Mouse (Mus musculus): ENCODE measurements at regions not wholly inside any gene's neighbourhood (a gene's known extent, or its start where the extent isn't known, plus 50 kb on each side); places are given as distances from the start of the nearest gene placed in this dataset.

DNA sequence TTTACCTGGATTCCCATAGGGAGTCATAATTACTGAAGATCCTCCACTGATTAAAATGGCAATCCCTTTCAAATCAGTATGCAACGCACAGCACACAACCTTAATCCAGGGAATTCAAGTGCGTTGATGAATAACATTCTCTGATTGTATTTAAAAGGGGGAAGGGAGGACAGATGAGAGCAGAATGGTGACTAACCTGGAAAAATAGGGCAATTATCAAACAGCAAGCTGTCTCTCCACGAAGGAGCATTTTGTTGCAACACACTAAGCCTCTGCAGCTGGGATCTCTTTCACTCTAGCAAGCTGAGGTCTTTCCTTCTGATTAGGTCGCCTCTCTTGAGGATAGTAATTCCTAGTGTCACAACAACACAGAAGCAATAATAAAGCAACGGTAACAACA lies 501.5 kb downstream of the Tusc1 start:
- no peaks in the 10 kb centered on the region for H3K9me3 ChIP-seq (replicated peaks)
- no peak overlapping the region for H3K4me2 ChIP-seq
- H3K27ac ChIP-seq (ENCODE audit: poor library complexity, severe bottlenecking) = no peak overlapping the region
- no peak overlapping the region for H3K4me3 ChIP-seq
- no peaks in the 10 kb centered on the region for H3K4me1 ChIP-seq (replicated peaks)
- H3K27me3 ChIP-seq (replicated peaks) = no peaks in the 10 kb centered on the region
- WGBS = 66% methylated on average over 5 of the region's 5 CpGs
- H3K9ac ChIP-seq = no peak overlapping the region
- no peaks in the 10 kb centered on the region for H3K36me3 ChIP-seq
- ATAC-seq (ENCODE audit: insufficient number of reproducible peaks, low FRiP score) = no peak

DNA sequence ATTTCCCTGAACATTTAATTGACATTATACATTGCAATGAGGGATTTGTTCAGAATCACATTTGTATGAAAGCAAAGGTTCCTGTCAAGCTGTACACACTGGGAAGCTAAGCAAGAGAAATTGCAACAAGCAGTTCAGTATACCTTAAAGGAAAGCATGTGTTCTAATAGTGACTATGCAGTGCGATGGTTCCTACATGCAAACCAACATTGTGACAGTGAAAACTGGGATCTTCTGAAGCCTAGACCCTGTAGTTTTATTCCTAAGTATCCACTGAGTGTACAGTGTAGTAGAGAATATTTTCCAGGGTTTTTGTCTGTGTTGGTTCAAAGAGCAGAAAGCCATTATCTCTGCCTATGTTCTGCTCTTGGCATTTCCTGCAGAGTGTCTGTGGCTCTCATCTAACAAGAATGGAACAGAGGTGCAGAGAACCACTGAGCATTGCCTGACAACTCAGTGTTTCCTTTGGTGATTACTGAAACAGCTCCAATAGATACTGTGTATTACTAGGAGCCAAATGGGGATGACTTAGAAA lies 504.1 kb downstream of the Tusc1 start:
- no peaks in the 10 kb centered on the region for H3K36me3 ChIP-seq
- H3K27me3 ChIP-seq (replicated peaks) = no peaks in the 10 kb centered on the region
- no peak overlapping the region for H3K4me3 ChIP-seq
- no peak overlapping the region for H3K9ac ChIP-seq
- ATAC-seq (ENCODE audit: insufficient number of reproducible peaks, low FRiP score) = peak; percentile 72; the same call in 1 of the 2 replicates
- WGBS = 70% methylated on average over 1 of the region's 1 CpGs
- H3K27ac ChIP-seq (ENCODE audit: poor library complexity, severe bottlenecking) = no peak overlapping the region
- H3K4me1 ChIP-seq (replicated peaks) = no peaks in the 10 kb centered on the region
- no peak overlapping the region for H3K4me2 ChIP-seq
- no peaks in the 10 kb centered on the region for H3K9me3 ChIP-seq (replicated peaks)

DNA sequence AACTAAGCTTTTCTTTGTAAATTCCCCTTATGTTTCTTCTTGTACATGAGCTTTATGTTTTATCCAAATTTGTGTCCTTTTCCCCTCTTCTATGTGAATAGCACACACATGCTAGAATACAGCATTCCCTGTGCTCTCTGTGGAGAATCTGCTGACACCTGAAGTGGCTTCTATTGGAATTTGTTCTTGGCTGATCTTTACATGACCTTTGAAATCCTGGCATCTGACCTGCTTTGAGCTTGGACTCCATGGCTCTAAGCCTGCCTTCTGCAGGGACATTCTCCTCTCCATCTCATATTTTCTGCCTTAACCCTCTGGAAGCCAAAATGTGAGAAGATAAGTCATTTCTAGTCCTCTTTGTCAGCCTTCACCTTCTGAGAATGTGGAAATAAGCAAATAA lies 507.5 kb downstream of the Tusc1 start:
- no peaks in the 10 kb centered on the region for H3K9me3 ChIP-seq (replicated peaks)
- H3K4me1 ChIP-seq (replicated peaks) = no peaks in the 10 kb centered on the region
- H3K9ac ChIP-seq = no peak overlapping the region
- no peak overlapping the region for H3K4me3 ChIP-seq
- ATAC-seq (ENCODE audit: insufficient number of reproducible peaks, low FRiP score) = no peak
- no peak overlapping the region for H3K27ac ChIP-seq (ENCODE audit: poor library complexity, severe bottlenecking)
- H3K4me2 ChIP-seq = no peak overlapping the region
- no peaks in the 10 kb centered on the region for H3K27me3 ChIP-seq (replicated peaks)
- H3K36me3 ChIP-seq = no peaks in the 10 kb centered on the region

DNA sequence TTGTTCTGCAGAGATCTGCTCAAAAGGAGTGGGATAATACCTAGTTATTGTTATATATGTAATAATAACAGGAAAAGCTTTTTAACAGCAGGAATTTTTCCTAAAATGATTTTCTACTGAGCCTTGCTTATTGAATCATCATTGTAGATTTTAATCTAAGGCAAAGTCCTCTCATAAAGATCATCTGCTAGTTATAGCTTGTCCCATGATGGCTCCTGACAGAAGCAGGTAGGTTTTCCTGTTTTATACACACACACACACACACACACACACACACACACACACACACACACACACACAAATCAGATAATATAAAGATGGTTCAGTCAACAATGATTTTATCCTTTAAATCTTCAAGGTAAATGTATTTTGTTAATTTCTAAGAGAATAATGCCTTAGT lies 507.9 kb downstream of the Tusc1 start:
- ATAC-seq (ENCODE audit: insufficient number of reproducible peaks, low FRiP score) = no peak
- Histone ChIP-seq H3K9me3 (replicated peaks) (no peaks in the 10 kb centered on the region), H3K4me2 (no peak overlapping the region), H3K36me3 (no peaks in the 10 kb centered on the region), H3K4me1 (replicated peaks) (no peaks in the 10 kb centered on the region), H3K27me3 (replicated peaks) (no peaks in the 10 kb centered on the region), H3K9ac (no peak overlapping the region), H3K4me3 (no peak overlapping the region), H3K27ac (ENCODE audit: poor library complexity, severe bottlenecking) (no peak overlapping the region)

DNA sequence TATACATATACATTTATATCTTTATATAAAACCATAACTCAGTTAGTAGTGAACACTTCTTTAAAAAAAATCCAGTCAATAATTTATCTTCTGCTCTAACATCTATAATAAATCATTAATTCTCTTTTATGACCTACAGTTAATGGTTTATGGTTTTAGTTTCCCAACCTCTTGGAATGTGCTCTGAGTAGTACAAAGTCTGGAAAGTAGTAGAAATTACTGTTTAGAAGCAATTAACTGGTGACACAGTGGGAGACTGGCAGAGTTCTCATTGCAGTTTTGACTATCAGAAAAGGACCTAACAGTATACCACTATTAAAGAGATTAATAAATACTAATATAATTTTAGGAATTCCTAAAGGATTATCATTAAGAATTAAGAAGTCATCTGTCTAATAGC lies 508.3 kb downstream of the Tusc1 start:
- Histone ChIP-seq H3K9ac (no peak overlapping the region), H3K4me2 (no peak overlapping the region), H3K4me3 (no peak overlapping the region), H3K27ac (ENCODE audit: poor library complexity, severe bottlenecking) (no peak overlapping the region), H3K27me3 (replicated peaks) (no peaks in the 10 kb centered on the region), H3K36me3 (no peaks in the 10 kb centered on the region), H3K4me1 (replicated peaks) (no peaks in the 10 kb centered on the region), H3K9me3 (replicated peaks) (no peaks in the 10 kb centered on the region)
- ATAC-seq (ENCODE audit: insufficient number of reproducible peaks, low FRiP score) = no peak

DNA sequence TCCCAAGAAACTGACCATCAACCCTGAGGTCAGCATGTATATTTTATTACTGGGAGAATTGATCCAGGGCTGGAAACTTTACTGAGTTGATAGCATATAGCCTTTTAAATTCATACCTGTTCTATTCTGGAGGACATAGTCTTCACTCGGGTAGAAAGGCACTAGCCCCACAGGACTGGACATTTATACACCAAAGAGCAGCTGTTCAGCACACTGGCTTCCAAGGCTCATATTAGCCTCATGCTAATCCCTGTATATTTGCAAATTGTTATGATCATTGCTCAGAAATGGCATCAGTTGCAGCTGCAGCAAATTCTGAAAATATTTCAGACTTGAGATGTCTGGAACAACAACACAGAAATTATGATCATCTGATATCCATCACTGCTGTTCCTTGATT lies 547.2 kb downstream of the Tusc1 start:
- ATAC-seq (ENCODE audit: insufficient number of reproducible peaks, low FRiP score) = no peak
- no peak overlapping the region for H3K9ac ChIP-seq
- H3K4me2 ChIP-seq = no peak overlapping the region
- no peaks in the 10 kb centered on the region for H3K4me1 ChIP-seq (replicated peaks)
- no peak overlapping the region for H3K4me3 ChIP-seq
- no peaks in the 10 kb centered on the region for H3K9me3 ChIP-seq (replicated peaks)
- H3K27ac ChIP-seq (ENCODE audit: poor library complexity, severe bottlenecking) = no peak overlapping the region
- 86% methylated on average over 1 of the region's 1 CpGs for WGBS
- no peaks in the 10 kb centered on the region for H3K27me3 ChIP-seq (replicated peaks)
- no peaks in the 10 kb centered on the region for H3K36me3 ChIP-seq

DNA sequence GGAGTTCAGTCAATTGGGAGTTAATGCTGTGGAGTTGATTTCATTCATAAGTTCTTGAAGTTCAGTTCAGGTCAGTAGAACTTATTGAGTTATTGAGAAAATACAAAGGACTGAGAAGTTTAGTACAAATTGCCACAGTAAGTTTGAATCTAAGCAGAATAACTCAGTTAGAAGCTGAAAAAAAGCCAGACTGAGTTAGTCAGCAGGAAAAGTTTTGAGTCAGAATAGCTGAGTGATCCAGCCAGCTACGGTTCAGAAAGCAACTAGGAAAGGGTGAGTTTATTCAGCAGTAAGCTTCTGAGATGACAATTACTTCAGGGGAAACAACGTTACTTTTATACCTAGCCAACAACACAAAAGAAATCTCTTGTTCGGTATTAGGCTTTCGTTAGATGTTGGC lies 557.2 kb downstream of the Tusc1 start:
- H3K27me3 ChIP-seq (replicated peaks) = no peaks in the 10 kb centered on the region
- WGBS = 81% methylated on average over 4 of the region's 4 CpGs
- no peaks in the 10 kb centered on the region for H3K4me1 ChIP-seq (replicated peaks)

DNA sequence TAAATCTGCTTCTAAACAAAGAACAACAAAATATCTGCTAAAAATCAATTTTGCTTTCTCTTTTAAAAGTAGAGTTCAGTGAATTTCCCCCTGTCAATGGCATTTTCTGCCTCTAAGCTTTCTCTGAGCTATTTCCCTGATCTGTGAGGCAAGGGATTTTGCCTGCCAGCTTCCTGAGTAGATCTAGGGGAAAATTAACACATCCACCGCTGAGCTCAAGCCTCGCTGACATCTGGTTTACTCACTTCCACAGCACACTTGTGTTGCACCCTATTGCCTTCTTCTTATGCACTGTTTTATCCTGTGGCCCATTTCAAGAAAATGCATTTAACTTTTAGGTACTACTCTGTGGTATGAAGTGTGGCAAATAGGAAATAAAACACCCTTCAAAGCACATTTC lies 556.5 kb upstream of the Gm12666 start:
- WGBS = 44% methylated on average over 2 of the region's 2 CpGs
- no peak for ATAC-seq (ENCODE audit: insufficient number of reproducible peaks, low FRiP score)
- H3K27ac ChIP-seq (ENCODE audit: poor library complexity, severe bottlenecking) = no peak overlapping the region
- no peaks in the 10 kb centered on the region for H3K9me3 ChIP-seq (replicated peaks)
- no peaks in the 10 kb centered on the region for H3K27me3 ChIP-seq (replicated peaks)
- H3K9ac ChIP-seq = no peak overlapping the region
- H3K4me2 ChIP-seq = no peak overlapping the region
- H3K36me3 ChIP-seq = no peaks in the 10 kb centered on the region
- no peaks in the 10 kb centered on the region for H3K4me1 ChIP-seq (replicated peaks)
- H3K4me3 ChIP-seq = no peak overlapping the region

More for the DNA sequence above, 557.2 kb downstream of the Tusc1 start:
- Histone ChIP-seq H3K4me2 (no peak overlapping the region), H3K36me3 (no peaks in the 10 kb centered on the region), H3K9me3 (replicated peaks) (peaks cover 3% of the 10 kb centered on the region; the same call in 1 of the 2 replicates), H3K27ac (ENCODE audit: poor library complexity, severe bottlenecking) (no peak overlapping the region), H3K9ac (no peak overlapping the region), H3K4me3 (no peak overlapping the region)
- no peak for ATAC-seq (ENCODE audit: insufficient number of reproducible peaks, low FRiP score)

DNA sequence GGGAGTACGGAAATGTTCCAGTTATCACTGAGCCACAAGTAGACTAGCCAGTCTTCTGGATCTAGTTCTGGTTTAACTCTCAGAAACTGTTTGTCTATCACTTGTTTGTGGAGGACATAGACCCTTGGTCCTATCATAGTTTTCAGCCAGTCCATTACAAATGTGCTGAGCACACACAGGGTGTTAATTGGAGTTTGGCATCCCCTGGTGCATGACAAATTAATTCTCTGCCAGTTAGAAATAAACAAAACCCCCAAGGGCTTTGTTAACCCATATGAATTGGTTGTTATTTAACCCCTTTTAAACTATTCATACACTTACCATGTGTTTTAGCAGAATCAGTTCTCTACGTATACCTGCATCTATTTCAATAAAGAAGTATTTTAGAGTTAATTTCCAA lies 554.7 kb upstream of the Gm12666 start:
- H3K4me3 ChIP-seq = no peak overlapping the region
- no peaks in the 10 kb centered on the region for H3K36me3 ChIP-seq
- ATAC-seq (ENCODE audit: insufficient number of reproducible peaks, low FRiP score) = no peak
- H3K9me3 ChIP-seq (replicated peaks) = no peaks in the 10 kb centered on the region
- no peak overlapping the region for H3K4me2 ChIP-seq
- WGBS = 81% methylated on average over 2 of the region's 2 CpGs
- no peak overlapping the region for H3K27ac ChIP-seq (ENCODE audit: poor library complexity, severe bottlenecking)
- no peaks in the 10 kb centered on the region for H3K4me1 ChIP-seq (replicated peaks)
- H3K27me3 ChIP-seq (replicated peaks) = no peaks in the 10 kb centered on the region
- H3K9ac ChIP-seq = no peak overlapping the region

DNA sequence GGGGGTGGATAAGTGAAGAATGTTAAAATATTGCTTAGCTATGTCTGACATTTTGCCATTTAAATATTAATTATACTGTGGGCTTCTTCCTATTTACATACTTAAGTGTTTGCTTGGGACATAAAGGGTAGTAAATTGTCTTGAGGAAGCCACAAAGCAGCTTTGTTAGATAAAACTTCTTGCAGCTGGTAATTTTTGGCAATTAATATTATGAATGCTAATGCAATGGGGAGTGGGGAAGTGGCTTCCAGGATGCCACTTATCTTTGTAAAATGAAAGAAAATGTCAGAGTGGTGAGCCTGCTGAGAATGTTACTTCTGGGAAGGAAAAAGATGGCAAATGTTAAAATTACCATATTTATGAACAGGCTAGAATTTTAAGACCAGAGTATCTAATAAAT lies 511.2 kb upstream of the Gm12666 start:
- no peak overlapping the region for H3K4me3 ChIP-seq
- H3K9ac ChIP-seq = no peak overlapping the region
- H3K9me3 ChIP-seq (replicated peaks) = no peaks in the 10 kb centered on the region
- H3K4me1 ChIP-seq (replicated peaks) = no peaks in the 10 kb centered on the region
- H3K36me3 ChIP-seq = no peaks in the 10 kb centered on the region
- no peaks in the 10 kb centered on the region for H3K27me3 ChIP-seq (replicated peaks)
- ATAC-seq (ENCODE audit: insufficient number of reproducible peaks, low FRiP score) = no peak
- H3K4me2 ChIP-seq = no peak overlapping the region
- H3K27ac ChIP-seq (ENCODE audit: poor library complexity, severe bottlenecking) = no peak overlapping the region
